Mouse (Mus musculus) intestine, embryonic 15.5 days (tissue): Measurements from ENCODE around the gene Mrps14. TPM values are rescaled to one million over a fixed set of nuclear protein-coding genes. Genes with fewer than 3 reads are reported as not detected.

ENCODE experiments used
- ATAC-seq: fragments of 200-750 bp; cut with Nextera tagmentation; 2 replicates; pipeline ENCODE4 v1.8.0; 2017; ENCODE audit warnings: moderate TSS enrichment, moderate library complexity
- H3K27ac ChIP-seq: fragments of 300-500 bp; sonication (generic); 2 replicates; pipeline ENCODE4 v1.5.1; 2015; ENCODE audit warnings: mild to moderate bottlenecking, inconsistent platforms
- H3K27me3 ChIP-seq: fragments of 300-500 bp; sonication (generic); replicated peaks from 2 replicates; pipeline ENCODE4 v1.6.1; 2015; ENCODE audit warnings: inconsistent platforms
- H3K36me3 ChIP-seq: fragments of 300-500 bp; sonication (generic); 2 replicates; pipeline ENCODE4 v1.6.1; 2015; ENCODE audit warnings: inconsistent platforms
- H3K4me1 ChIP-seq: fragments of 300-500 bp; sonication (generic); replicated peaks from 2 replicates; pipeline ENCODE4 v1.6.1; 2015; ENCODE audit warnings: inconsistent platforms
- H3K4me2 ChIP-seq: fragments of 300-500 bp; sonication (generic); replicated peaks from 2 replicates; pipeline ENCODE4 v1.6.1; 2015; ENCODE audit warnings: mild to moderate bottlenecking, inconsistent platforms
- H3K4me3 ChIP-seq: fragments of 300-500 bp; sonication (generic); replicated peaks from 2 replicates; pipeline ENCODE4 v1.5.1; 2015; ENCODE audit warnings: inconsistent platforms
- H3K9ac ChIP-seq: fragments of 300-500 bp; sonication (generic); 2 replicates; pipeline ENCODE4 v1.6.1; 2015; ENCODE audit warnings: inconsistent platforms
- H3K9me3 ChIP-seq: fragments of 300-500 bp; sonication (generic); 2 replicates; pipeline ENCODE4 v1.6.1; 2016; ENCODE audit warnings: inconsistent platforms
- WGBS: fragments of 180-500 bp; shearing (Covaris S2); methylation state at CpG from one replicate; pipeline ENCODE4 v1.1.7; 2015; 5-methylcytosine and 5-hydroxymethylcytosine counted together
- polyA plus RNA-seq: library from polyadenylated mRNA; unstranded; fragments of >200 nt; fragmentation: Nextera tagmentation; extraction: Ambion mirVana; gene quantifications from 2 replicates; pipeline ENCODE4 v1.2.1, GENCODE M21; 2015

The Mrps14 gene
- polyA plus RNA-seq, 1 experiment from 2014 or later: 314 TPM

- no peaks in the 10 kb centered on the region for H3K36me3 ChIP-seq
- H3K27ac ChIP-seq: no peak overlapping the region
- H3K4me1 ChIP-seq: no peaks in the 10 kb centered on the region
- no peaks in the 10 kb centered on the region for H3K27me3 ChIP-seq
- ATAC-seq: no peak
- H3K4me2 ChIP-seq: no peak overlapping the region
- no peak overlapping the region for H3K9ac ChIP-seq
- no peaks in the 10 kb centered on the region for H3K9me3 ChIP-seq
- 94% methylated on average over 3 of the region's 3 CpGs for WGBS
- no peak overlapping the region for H3K4me3 ChIP-seq
Observed at GRCm38 (mm10) chr1:160232113-160232512, 37.1 kb downstream of the Mrps14 start.

GRCm38 (mm10) chr1:160233921-160234320 lies 38.9 kb downstream of the Mrps14 start:
- 0 out of 2 replicates have a peak, but pooled peaks have one; percentile 17 for ATAC-seq
- H3K27ac ChIP-seq: no peak overlapping the region
- no peaks in the 10 kb centered on the region for H3K4me1 ChIP-seq
- no peak overlapping the region for H3K4me2 ChIP-seq
- no peaks in the 10 kb centered on the region for H3K27me3 ChIP-seq
- no peaks in the 10 kb centered on the region for H3K9me3 ChIP-seq
- no peak overlapping the region for H3K9ac ChIP-seq
- no peak overlapping the region for H3K4me3 ChIP-seq
- H3K36me3 ChIP-seq: no peaks in the 10 kb centered on the region

GRCm38 (mm10) chr1:160237981-160238380 lies 43.0 kb downstream of the Mrps14 start:
- Histone ChIP-seq H3K9me3 (no peaks in the 10 kb centered on the region), H3K4me2 (no peak overlapping the region), H3K36me3 (no peaks in the 10 kb centered on the region), H3K27me3 (no peaks in the 10 kb centered on the region), H3K27ac (no peak overlapping the region), H3K4me3 (no peak overlapping the region), H3K9ac (no peak overlapping the region), H3K4me1 (no peaks in the 10 kb centered on the region)
- ATAC-seq: no peak
- 91% methylated on average over 2 of the region's 2 CpGs for WGBS

GRCm38 (mm10) chr1:160238852-160239443 lies 43.9 kb downstream of the Mrps14 start:
- 94% methylated on average over 1 of the region's 1 CpGs for WGBS

GRCm38 (mm10) chr1:160240091-160240490 lies 45.1 kb downstream of the Mrps14 start:
- no peak overlapping the region for H3K27ac ChIP-seq
- no peaks in the 10 kb centered on the region for H3K27me3 ChIP-seq
- H3K4me1 ChIP-seq: no peaks in the 10 kb centered on the region
- no peak overlapping the region for H3K4me2 ChIP-seq
- ATAC-seq: no peak
- H3K9me3 ChIP-seq: no peaks in the 10 kb centered on the region
- H3K9ac ChIP-seq: no peak overlapping the region
- WGBS: 86% methylated on average over 2 of the region's 2 CpGs
- no peak overlapping the region for H3K4me3 ChIP-seq
- H3K36me3 ChIP-seq: no peaks in the 10 kb centered on the region

More at GRCm38 (mm10) chr1:160238852-160239443, 43.9 kb downstream of the Mrps14 start:
- no peaks in the 10 kb centered on the region for H3K9me3 ChIP-seq
- H3K4me1 ChIP-seq: no peaks in the 10 kb centered on the region
- H3K4me2 ChIP-seq: no peak overlapping the region
- H3K9ac ChIP-seq: no peak overlapping the region
- H3K27me3 ChIP-seq: no peaks in the 10 kb centered on the region
- no peak for ATAC-seq
- H3K4me3 ChIP-seq: no peak overlapping the region
- no peak overlapping the region for H3K27ac ChIP-seq
- H3K36me3 ChIP-seq: no peaks in the 10 kb centered on the region

GRCm38 (mm10) chr1:160244689-160245088 lies 49.7 kb downstream of the Mrps14 start:
- no peak overlapping the region for H3K4me2 ChIP-seq
- ATAC-seq: no peak
- 91% methylated on average over 5 of the region's 5 CpGs for WGBS

GRCm38 (mm10) chr1:160245954-160246353 lies 50.9 kb downstream of the Mrps14 start:
- no peak for ATAC-seq
- Histone ChIP-seq H3K9ac (no peak overlapping the region), H3K4me3 (no peak overlapping the region), H3K4me1 (no peaks in the 10 kb centered on the region), H3K27me3 (no peaks in the 10 kb centered on the region), H3K27ac (no peak overlapping the region), H3K4me2 (no peak overlapping the region), H3K9me3 (no peaks in the 10 kb centered on the region), H3K36me3 (no peaks in the 10 kb centered on the region)
- WGBS: 81% methylated on average over 2 of the region's 2 CpGs

More at GRCm38 (mm10) chr1:160244689-160245088, 49.7 kb downstream of the Mrps14 start:
- H3K9ac ChIP-seq: no peak overlapping the region
- H3K4me1 ChIP-seq: no peaks in the 10 kb centered on the region
- H3K27ac ChIP-seq: no peak overlapping the region
- H3K36me3 ChIP-seq: no peaks in the 10 kb centered on the region
- H3K9me3 ChIP-seq: no peaks in the 10 kb centered on the region
- no peaks in the 10 kb centered on the region for H3K27me3 ChIP-seq
- no peak overlapping the region for H3K4me3 ChIP-seq

- H3K4me3 ChIP-seq: no peak overlapping the region
- no peaks in the 10 kb centered on the region for H3K36me3 ChIP-seq
- no peaks in the 10 kb centered on the region for H3K27me3 ChIP-seq
- no peak for ATAC-seq
- no peaks in the 10 kb centered on the region for H3K4me1 ChIP-seq
- H3K9me3 ChIP-seq: no peaks in the 10 kb centered on the region
- H3K9ac ChIP-seq: no peak overlapping the region
- 70% methylated on average over 4 of the region's 4 CpGs for WGBS
- no peak overlapping the region for H3K4me2 ChIP-seq
- H3K27ac ChIP-seq: no peak overlapping the region
Observed at GRCm38 (mm10) chr1:160246844-160247243, 51.8 kb downstream of the Mrps14 start.

GRCm38 (mm10) chr1:160247473-160247872 lies 52.5 kb downstream of the Mrps14 start:
- H3K4me3 ChIP-seq: no peak overlapping the region
- no peak for ATAC-seq
- H3K4me2 ChIP-seq: no peak overlapping the region
- 81% methylated on average over 9 of the region's 9 CpGs for WGBS
- H3K27ac ChIP-seq: no peak overlapping the region
- H3K27me3 ChIP-seq: no peaks in the 10 kb centered on the region
- no peaks in the 10 kb centered on the region for H3K9me3 ChIP-seq
- no peak overlapping the region for H3K9ac ChIP-seq
- no peaks in the 10 kb centered on the region for H3K36me3 ChIP-seq
- no peaks in the 10 kb centered on the region for H3K4me1 ChIP-seq

GRCm38 (mm10) chr1:160249786-160250185 lies 54.8 kb downstream of the Mrps14 start:
- H3K27me3 ChIP-seq: no peaks in the 10 kb centered on the region
- H3K9me3 ChIP-seq: no peaks in the 10 kb centered on the region
- H3K4me2 ChIP-seq: no peak overlapping the region
- no peak overlapping the region for H3K4me3 ChIP-seq
- no peak for ATAC-seq
- H3K4me1 ChIP-seq: no peaks in the 10 kb centered on the region
- no peak overlapping the region for H3K27ac ChIP-seq
- no peak overlapping the region for H3K9ac ChIP-seq
- no peaks in the 10 kb centered on the region for H3K36me3 ChIP-seq
- 70% methylated on average over 3 of the region's 3 CpGs for WGBS

- ATAC-seq: no peak
- Histone ChIP-seq H3K9me3 (no peaks in the 10 kb centered on the region), H3K4me3 (no peak overlapping the region), H3K4me1 (no peaks in the 10 kb centered on the region), H3K9ac (no peak overlapping the region), H3K36me3 (no peaks in the 10 kb centered on the region), H3K27me3 (no peaks in the 10 kb centered on the region), H3K4me2 (no peak overlapping the region), H3K27ac (no peak overlapping the region)
- 59% methylated on average over 4 of the region's 4 CpGs for WGBS
Observed at GRCm38 (mm10) chr1:160250782-160251181, 55.8 kb downstream of the Mrps14 start.

- Histone ChIP-seq H3K27ac (no peak overlapping the region), H3K27me3 (no peaks in the 10 kb centered on the region), H3K36me3 (no peaks in the 10 kb centered on the region), H3K4me2 (no peak overlapping the region), H3K9ac (no peak overlapping the region), H3K4me1 (no peaks in the 10 kb centered on the region), H3K4me3 (no peak overlapping the region), H3K9me3 (no peaks in the 10 kb centered on the region)
- WGBS: 68% methylated on average over 5 of the region's 5 CpGs
- ATAC-seq: no peak
Observed at GRCm38 (mm10) chr1:160251388-160252007, 56.5 kb downstream of the Mrps14 start.
